Mouse (Mus musculus): ENCODE data around the gene Dcun1d3. TPM values are rescaled to one million over a fixed set of nuclear protein-coding genes. Genes with fewer than 3 reads are reported as not detected.
A peak's percentile ranks its signal among the peaks of the same experiment; 100 is the strongest.

The Dcun1d3 gene
- polyA plus RNA-seq (2016; fragmentation: Nextera tagmentation; extraction: Ambion mirVana), result 12.5 and 13.4 TPM in 2 replicates

- no peaks in the 10 kb centered on the region for H3K36me3 ChIP-seq
- under 1% methylated on average over 63 of the region's 63 CpGs for WGBS
- peak within 1 kb of the TSS; percentile 79 for H3K4me3 ChIP-seq
- peak; percentile 97 for ATAC-seq (ENCODE audit: insufficient number of reproducible peaks, insufficient read depth, low FRiP score, low TSS enrichment)
- H3K9ac ChIP-seq, result peak within 1 kb of the TSS; percentile 88
- H3K4me2 ChIP-seq (replicated peaks), result peak within 1 kb of the TSS; percentile 65
- no peaks in the 10 kb centered on the region for H3K27me3 ChIP-seq
- peak within 1 kb of the TSS; percentile 95 for H3K27ac ChIP-seq
- peaks cover 19% of the 10 kb centered on the region for H3K4me1 ChIP-seq
- no peaks in the 10 kb centered on the region for H3K9me3 ChIP-seq
Observed at GRCm38 (mm10) chr7:119895639-119896512, at the start of gene Dcun1d3, which contains the start of gene Lyrm1. Gene Dcun1d3, minus strand, starts transcription at chr7:119896298. Gene Lyrm1, plus strand, starts transcription at chr7:119895861.

- Histone ChIP-seq H3K27ac (no peak overlapping the region), H3K9ac (no peak overlapping the region), H3K36me3 (no peaks in the 10 kb centered on the region), H3K27me3 (no peaks in the 10 kb centered on the region), H3K4me2 (replicated peaks) (no peak overlapping the region), H3K4me1 (no peaks in the 10 kb centered on the region), H3K4me3 (no peak overlapping the region), H3K9me3 (no peaks in the 10 kb centered on the region)
- 55% methylated on average over 2 of the region's 2 CpGs for WGBS
- ATAC-seq (ENCODE audit: insufficient number of reproducible peaks, insufficient read depth, low FRiP score, low TSS enrichment), result no peak
Observed at GRCm38 (mm10) chr7:119941569-119941968, 45.5 kb upstream of the Dcun1d3 start.

DNA sequence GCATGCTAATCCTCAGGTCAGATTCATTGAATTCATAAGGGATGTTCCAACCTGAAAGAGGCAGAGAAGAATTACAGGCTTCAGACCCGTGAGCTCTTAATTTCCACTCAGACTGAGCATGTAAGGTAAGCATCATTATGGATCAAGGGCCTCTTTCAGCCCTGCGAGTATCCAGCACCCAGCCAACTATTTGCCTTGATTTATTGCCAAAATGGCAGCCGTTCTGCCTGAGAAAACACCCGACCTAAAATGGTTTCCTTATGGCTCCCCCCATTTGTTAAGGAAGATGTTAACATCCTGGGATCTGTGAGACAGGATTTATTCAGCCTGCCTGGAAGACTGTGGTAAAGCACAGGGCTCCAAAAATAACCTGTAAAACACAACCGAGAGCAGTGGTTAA, 40.9 kb upstream of the Dcun1d3 start:
- 80% methylated on average over 5 of the region's 5 CpGs for WGBS
- H3K4me1 ChIP-seq, result no peaks in the 10 kb centered on the region
- no peaks in the 10 kb centered on the region for H3K36me3 ChIP-seq
- H3K4me3 ChIP-seq, result no peak overlapping the region
- H3K9ac ChIP-seq, result no peak overlapping the region
- H3K9me3 ChIP-seq, result no peaks in the 10 kb centered on the region
- H3K27me3 ChIP-seq, result no peaks in the 10 kb centered on the region
- no peak for ATAC-seq (ENCODE audit: insufficient number of reproducible peaks, insufficient read depth, low FRiP score, low TSS enrichment)
- H3K4me2 ChIP-seq (replicated peaks), result no peak overlapping the region
- H3K27ac ChIP-seq, result no peak overlapping the region

GRCm38 (mm10) chr7:119936321-119936720, 40.2 kb upstream of the Dcun1d3 start:
- Histone ChIP-seq H3K4me2 (replicated peaks) (no peak overlapping the region), H3K9ac (no peak overlapping the region), H3K9me3 (no peaks in the 10 kb centered on the region), H3K27ac (no peak overlapping the region), H3K36me3 (no peaks in the 10 kb centered on the region), H3K4me3 (no peak overlapping the region), H3K4me1 (no peaks in the 10 kb centered on the region), H3K27me3 (no peaks in the 10 kb centered on the region)
- ATAC-seq (ENCODE audit: insufficient number of reproducible peaks, insufficient read depth, low FRiP score, low TSS enrichment), result no peak

DNA sequence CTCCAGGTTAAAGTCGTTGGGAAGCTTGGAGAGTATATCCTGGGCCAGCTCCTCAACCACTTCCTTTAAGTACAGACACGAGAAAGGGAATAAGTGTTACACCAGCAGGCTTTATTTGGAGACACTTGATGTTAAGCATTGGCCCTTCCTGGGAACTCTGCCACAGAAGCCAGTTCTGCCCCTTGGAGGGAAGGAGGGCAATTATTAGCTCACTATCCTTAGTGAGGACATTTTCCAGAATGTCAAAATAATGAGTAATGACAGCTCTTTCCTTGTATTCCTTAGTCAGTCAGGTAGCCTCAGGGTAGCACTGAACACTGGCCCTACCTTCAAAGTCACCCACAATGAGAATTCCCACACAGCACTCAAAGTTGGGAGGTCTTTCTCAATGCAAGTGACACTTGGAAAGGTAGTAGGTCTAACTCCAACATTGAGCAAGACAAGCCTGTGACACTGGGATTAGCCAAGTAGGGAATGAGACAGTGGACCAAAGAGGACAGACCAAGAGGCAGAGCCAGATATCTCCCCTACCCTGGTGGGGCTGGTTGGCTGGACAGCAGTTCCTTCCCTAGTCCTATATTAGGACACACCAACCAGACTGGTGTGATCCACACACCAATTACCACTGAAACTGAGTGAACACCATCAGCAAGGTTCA, 32.8 kb upstream of the Dcun1d3 start:
- ATAC-seq (ENCODE audit: insufficient number of reproducible peaks, insufficient read depth, low FRiP score, low TSS enrichment), result no peak
- no peaks in the 10 kb centered on the region for H3K4me1 ChIP-seq
- H3K9ac ChIP-seq, result no peak overlapping the region
- WGBS, result 58% methylated on average over 2 of the region's 2 CpGs
- no peak overlapping the region for H3K4me3 ChIP-seq
- H3K27me3 ChIP-seq, result no peaks in the 10 kb centered on the region
- H3K36me3 ChIP-seq, result no peaks in the 10 kb centered on the region
- H3K9me3 ChIP-seq, result no peaks in the 10 kb centered on the region
- no peak overlapping the region for H3K27ac ChIP-seq
- H3K4me2 ChIP-seq (replicated peaks), result no peak overlapping the region

DNA sequence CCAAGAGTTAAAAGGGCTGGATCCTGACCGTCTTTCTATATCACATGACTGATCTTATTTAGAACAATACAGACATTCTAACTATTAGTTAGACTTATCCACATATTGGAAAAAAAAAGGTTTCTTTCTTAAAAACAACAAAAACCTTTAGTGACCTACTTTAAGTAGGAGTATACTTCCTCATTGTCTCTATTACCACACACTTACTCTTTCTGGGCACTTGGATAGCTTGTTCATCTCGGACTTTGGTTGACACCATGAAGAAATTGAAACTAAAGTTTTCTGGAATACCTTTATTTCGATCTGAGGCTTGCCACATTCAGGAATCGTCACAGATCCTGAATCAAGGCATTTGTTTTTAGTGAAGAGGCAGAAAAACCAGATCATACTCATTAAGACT, 25.0 kb upstream of the Dcun1d3 start:
- Histone ChIP-seq H3K9me3 (no peaks in the 10 kb centered on the region), H3K4me3 (no peak overlapping the region), H3K27me3 (no peaks in the 10 kb centered on the region), H3K27ac (no peak overlapping the region), H3K9ac (no peak overlapping the region), H3K4me2 (replicated peaks) (no peak overlapping the region), H3K4me1 (no peaks in the 10 kb centered on the region), H3K36me3 (no peaks in the 10 kb centered on the region)
- 83% methylated on average over 4 of the region's 4 CpGs for WGBS
- no peak for ATAC-seq (ENCODE audit: insufficient number of reproducible peaks, insufficient read depth, low FRiP score, low TSS enrichment)

DNA sequence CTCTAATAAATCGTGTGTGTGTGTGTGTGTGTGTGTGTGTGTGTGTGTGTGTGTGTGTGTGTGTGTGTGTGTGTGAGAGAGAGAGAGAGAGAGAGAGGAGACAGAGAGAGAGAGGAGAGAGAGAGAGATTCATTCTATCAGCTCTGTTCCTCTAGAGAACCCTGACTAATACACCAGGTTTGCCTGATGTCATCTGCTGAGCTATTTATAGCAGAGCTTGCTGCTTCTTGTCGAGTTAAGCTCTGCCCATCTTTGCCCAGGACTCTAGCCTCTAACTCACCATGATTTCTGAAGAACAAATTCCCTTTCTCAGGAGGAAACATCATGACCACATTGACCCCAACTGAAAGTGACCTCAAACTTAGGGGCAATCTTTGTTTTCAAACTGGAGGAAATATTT, 24.4 kb upstream of the Dcun1d3 start:
- no peak overlapping the region for H3K4me3 ChIP-seq
- no peak overlapping the region for H3K27ac ChIP-seq
- no peaks in the 10 kb centered on the region for H3K36me3 ChIP-seq
- H3K4me2 ChIP-seq (replicated peaks), result no peak overlapping the region
- H3K4me1 ChIP-seq, result no peaks in the 10 kb centered on the region
- no peaks in the 10 kb centered on the region for H3K9me3 ChIP-seq
- no peak overlapping the region for H3K9ac ChIP-seq
- H3K27me3 ChIP-seq, result no peaks in the 10 kb centered on the region
- WGBS, result 48% methylated on average over 2 of the region's 2 CpGs
- ATAC-seq (ENCODE audit: insufficient number of reproducible peaks, insufficient read depth, low FRiP score, low TSS enrichment), result no peak

DNA sequence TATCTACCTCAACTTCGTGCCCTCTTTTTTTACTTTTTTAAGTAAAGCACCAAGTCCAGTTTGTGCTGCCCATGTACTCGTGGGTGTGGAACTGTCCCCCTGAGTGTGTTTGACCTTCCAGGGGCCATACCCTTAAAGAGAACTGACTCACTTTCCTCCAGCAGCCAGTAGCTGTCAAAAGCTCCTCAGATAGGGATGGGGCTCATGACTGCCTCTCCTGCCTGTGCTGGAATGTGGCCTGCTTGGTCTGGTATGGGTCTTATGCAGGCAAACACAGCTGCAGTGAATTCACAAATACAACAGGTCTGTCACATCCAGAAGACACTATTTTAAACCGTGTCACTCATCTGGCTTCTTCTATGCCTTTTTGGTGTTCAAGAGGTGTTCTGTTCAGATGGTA, 15.6 kb upstream of the Dcun1d3 start:
- 73% methylated on average over 3 of the region's 3 CpGs for WGBS
- no peak for ATAC-seq (ENCODE audit: insufficient number of reproducible peaks, insufficient read depth, low FRiP score, low TSS enrichment)

GRCm38 (mm10) chr7:119906523-119907215, 10.6 kb upstream of the Dcun1d3 start:
- Histone ChIP-seq H3K4me1 (no peaks in the 10 kb centered on the region), H3K36me3 (no peaks in the 10 kb centered on the region), H3K4me2 (replicated peaks) (no peak overlapping the region), H3K4me3 (no peak overlapping the region), H3K9me3 (no peaks in the 10 kb centered on the region), H3K27me3 (no peaks in the 10 kb centered on the region), H3K27ac (no peak overlapping the region), H3K9ac (no peak overlapping the region)
- ATAC-seq (ENCODE audit: insufficient number of reproducible peaks, insufficient read depth, low FRiP score, low TSS enrichment), result no peak
- 87% methylated on average over 3 of the region's 3 CpGs for WGBS

More for the DNA sequence above, 15.6 kb upstream of the Dcun1d3 start:
- Histone ChIP-seq H3K4me2 (replicated peaks) (no peak overlapping the region), H3K9ac (no peak overlapping the region), H3K36me3 (no peaks in the 10 kb centered on the region), H3K4me1 (no peaks in the 10 kb centered on the region), H3K27ac (no peak overlapping the region), H3K27me3 (no peaks in the 10 kb centered on the region), H3K9me3 (no peaks in the 10 kb centered on the region), H3K4me3 (no peak overlapping the region)

- 75% methylated on average over 3 of the region's 3 CpGs for WGBS
- H3K4me3 ChIP-seq, result no peak overlapping the region
- H3K4me2 ChIP-seq (replicated peaks), result no peak overlapping the region
- no peak overlapping the region for H3K9ac ChIP-seq
- H3K27me3 ChIP-seq, result no peaks in the 10 kb centered on the region
- no peaks in the 10 kb centered on the region for H3K9me3 ChIP-seq
- no peak overlapping the region for H3K27ac ChIP-seq
- H3K4me1 ChIP-seq, result peaks cover 6% of the 10 kb centered on the region
- no peak for ATAC-seq (ENCODE audit: insufficient number of reproducible peaks, insufficient read depth, low FRiP score, low TSS enrichment)
- no peaks in the 10 kb centered on the region for H3K36me3 ChIP-seq
Observed at GRCm38 (mm10) chr7:119899386-119900057, 3.4 kb upstream of the Dcun1d3 start.

- ATAC-seq (ENCODE audit: insufficient number of reproducible peaks, insufficient read depth, low FRiP score, low TSS enrichment), result no peak
- no peak overlapping the region for H3K9ac ChIP-seq
- no peaks in the 10 kb centered on the region for H3K27me3 ChIP-seq
- H3K9me3 ChIP-seq, result no peaks in the 10 kb centered on the region
- H3K4me2 ChIP-seq (replicated peaks), result no peak overlapping the region
- H3K4me1 ChIP-seq, result peaks cover 16% of the 10 kb centered on the region
- 58% methylated on average over 1 of the region's 1 CpGs for WGBS
- H3K27ac ChIP-seq, result no peak overlapping the region
- H3K36me3 ChIP-seq, result no peaks in the 10 kb centered on the region
- no peak overlapping the region for H3K4me3 ChIP-seq
Observed at GRCm38 (mm10) chr7:119898247-119898856, 2.3 kb upstream of the Dcun1d3 start.

Data from embryonic facial prominence, embryonic 12.5 days (tissue).